Mouse (Mus musculus): ENCODE measurements around the gene AC140267.1. TPM values are rescaled to one million over a fixed set of nuclear protein-coding genes. Genes with fewer than 3 reads are reported as not detected.

Gene AC140267.1
- polyA plus RNA-seq, 1 experiment from 2014 or later = not detected

GRCm38 (mm10) chr15:80233053-80233452 is 2.6 kb upstream of the AC140267.1 start:
- Histone ChIP-seq H3K36me3 (peaks cover 21% of the 10 kb centered on the region; the same call in 1 of the 2 replicates), H3K27me3 (replicated peaks) (no peaks in the 10 kb centered on the region), H3K4me1 (peaks cover 16% of the 10 kb centered on the region), H3K9ac (no peak overlapping the region), H3K27ac (peak overlapping the region; percentile 83), H3K9me3 (no peaks in the 10 kb centered on the region), H3K4me3 (replicated peaks) (no peak overlapping the region), H3K4me2 (peak overlapping the region; percentile 56)
- 65% methylated on average over 4 of the region's 4 CpGs for WGBS
- no peak for ATAC-seq (ENCODE audit: insufficient read depth, low FRiP score, low read depth)

GRCm38 (mm10) chr15:80233733-80234509 is 1.7 kb upstream of the AC140267.1 start, which contains the start of gene Mief1:
Gene Mief1 (plus strand): TSS chr15:80234018.
- Histone ChIP-seq H3K36me3 (peaks cover 29% of the 10 kb centered on the region; the same call in 1 of the 2 replicates), H3K4me1 (peaks cover 16% of the 10 kb centered on the region), H3K9ac (peak within 1 kb of the TSS; percentile 98), H3K4me3 (replicated peaks) (peak within 1 kb of the TSS; percentile 87), H3K27me3 (replicated peaks) (no peaks in the 10 kb centered on the region), H3K27ac (peak within 1 kb of the TSS; percentile 83), H3K4me2 (peak within 1 kb of the TSS; percentile 69), H3K9me3 (no peaks in the 10 kb centered on the region)
- ATAC-seq (ENCODE audit: insufficient read depth, low FRiP score, low read depth) = peak; percentile 97
- WGBS = under 1% methylated on average over 67 of the region's 67 CpGs

- no peak for ATAC-seq (ENCODE audit: insufficient read depth, low FRiP score, low read depth)
- H3K36me3 ChIP-seq = peaks cover 46% of the 10 kb centered on the region
- H3K4me2 ChIP-seq = no peak overlapping the region
- H3K4me1 ChIP-seq = no peaks in the 10 kb centered on the region
- no peak overlapping the region for H3K4me3 ChIP-seq (replicated peaks)
- no peak overlapping the region for H3K27ac ChIP-seq
- no peak overlapping the region for H3K9ac ChIP-seq
- WGBS = 95% methylated on average over 12 of the region's 12 CpGs
- H3K27me3 ChIP-seq (replicated peaks) = no peaks in the 10 kb centered on the region
- H3K9me3 ChIP-seq = no peaks in the 10 kb centered on the region
Measured at GRCm38 (mm10) chr15:80248135-80248534, 12.5 kb downstream of the AC140267.1 start.

GRCm38 (mm10) chr15:80248596-80248995 is 13.0 kb downstream of the AC140267.1 start:
- H3K36me3 ChIP-seq = peaks cover 43% of the 10 kb centered on the region
- no peak overlapping the region for H3K4me2 ChIP-seq
- H3K9me3 ChIP-seq = no peaks in the 10 kb centered on the region
- H3K27ac ChIP-seq = no peak overlapping the region
- no peak for ATAC-seq (ENCODE audit: insufficient read depth, low FRiP score, low read depth)
- H3K4me1 ChIP-seq = no peaks in the 10 kb centered on the region
- 91% methylated on average over 1 of the region's 1 CpGs for WGBS
- no peak overlapping the region for H3K4me3 ChIP-seq (replicated peaks)
- H3K27me3 ChIP-seq (replicated peaks) = no peaks in the 10 kb centered on the region
- no peak overlapping the region for H3K9ac ChIP-seq

- WGBS = 94% methylated on average over 10 of the region's 10 CpGs
- H3K4me1 ChIP-seq = peaks cover 8% of the 10 kb centered on the region
- H3K27ac ChIP-seq = no peak overlapping the region
- H3K9ac ChIP-seq = no peak overlapping the region
- no peaks in the 10 kb centered on the region for H3K9me3 ChIP-seq
- no peak overlapping the region for H3K4me2 ChIP-seq
- H3K4me3 ChIP-seq (replicated peaks) = no peak overlapping the region
- H3K36me3 ChIP-seq = peaks cover 43% of the 10 kb centered on the region
- no peak for ATAC-seq (ENCODE audit: insufficient read depth, low FRiP score, low read depth)
- no peaks in the 10 kb centered on the region for H3K27me3 ChIP-seq (replicated peaks)
Measured at GRCm38 (mm10) chr15:80249672-80250071, 14.0 kb downstream of the AC140267.1 start.

- Histone ChIP-seq H3K9ac (no peak overlapping the region), H3K27me3 (replicated peaks) (no peaks in the 10 kb centered on the region), H3K4me3 (replicated peaks) (no peak overlapping the region), H3K27ac (no peak overlapping the region), H3K4me1 (peaks cover 8% of the 10 kb centered on the region), H3K36me3 (peaks cover 41% of the 10 kb centered on the region), H3K9me3 (no peaks in the 10 kb centered on the region), H3K4me2 (no peak overlapping the region)
- no peak for ATAC-seq (ENCODE audit: insufficient read depth, low FRiP score, low read depth)
- 69% methylated on average over 6 of the region's 6 CpGs for WGBS
Measured at GRCm38 (mm10) chr15:80250586-80250985, 15.0 kb downstream of the AC140267.1 start.

- ATAC-seq (ENCODE audit: insufficient read depth, low FRiP score, low read depth) = no peak
- Histone ChIP-seq H3K9me3 (no peaks in the 10 kb centered on the region), H3K4me1 (peaks cover 26% of the 10 kb centered on the region), H3K27ac (peak overlapping the region; percentile 97), H3K27me3 (replicated peaks) (no peaks in the 10 kb centered on the region), H3K36me3 (peaks cover 38% of the 10 kb centered on the region), H3K4me3 (replicated peaks) (no peak overlapping the region; the same call in 1 of the 2 replicates), H3K9ac (no peak overlapping the region), H3K4me2 (no peak overlapping the region)
- WGBS = 34% methylated on average over 2 of the region's 2 CpGs
Measured at GRCm38 (mm10) chr15:80253530-80253929, 17.9 kb downstream of the AC140267.1 start.

- WGBS = 28% methylated on average over 6 of the region's 6 CpGs
- peak overlapping the region; percentile 21; the same call in 1 of the 2 replicates for H3K9ac ChIP-seq
- H3K4me2 ChIP-seq = peak overlapping the region; percentile 84
- no peaks in the 10 kb centered on the region for H3K27me3 ChIP-seq (replicated peaks)
- H3K36me3 ChIP-seq = peaks cover 32% of the 10 kb centered on the region
- H3K4me3 ChIP-seq (replicated peaks) = peak overlapping the region; percentile 97
- peaks cover 30% of the 10 kb centered on the region for H3K4me1 ChIP-seq
- ATAC-seq (ENCODE audit: insufficient read depth, low FRiP score, low read depth) = no peak
- peak overlapping the region; percentile 97 for H3K27ac ChIP-seq
- no peaks in the 10 kb centered on the region for H3K9me3 ChIP-seq
Measured at GRCm38 (mm10) chr15:80254207-80254606, 18.6 kb downstream of the AC140267.1 start.

- H3K27ac ChIP-seq = peak within 1 kb of the TSS; percentile 97
- no peaks in the 10 kb centered on the region for H3K9me3 ChIP-seq
- peak; percentile 94 for ATAC-seq (ENCODE audit: insufficient read depth, low FRiP score, low read depth)
- peak within 1 kb of the TSS; percentile 84 for H3K4me2 ChIP-seq
- peak within 1 kb of the TSS; percentile 100 for H3K9ac ChIP-seq
- peaks cover 26% of the 10 kb centered on the region for H3K36me3 ChIP-seq
- no peaks in the 10 kb centered on the region for H3K27me3 ChIP-seq (replicated peaks)
- H3K4me3 ChIP-seq (replicated peaks) = peak within 1 kb of the TSS; percentile 97
- H3K4me1 ChIP-seq = peaks cover 31% of the 10 kb centered on the region
- WGBS = under 1% methylated on average over 62 of the region's 62 CpGs
Measured at GRCm38 (mm10) chr15:80254847-80255645, 19.4 kb downstream of the AC140267.1 start, which contains the start of gene Atf4. Gene Atf4 (plus strand): TSS chr15:80255184.

GRCm38 (mm10) chr15:80255646-80256121 is 20.0 kb downstream of the AC140267.1 start:
- Histone ChIP-seq H3K36me3 (peaks cover 25% of the 10 kb centered on the region), H3K4me2 (peak overlapping the region; percentile 84), H3K9ac (peak overlapping the region; percentile 100), H3K4me1 (peaks cover 31% of the 10 kb centered on the region), H3K4me3 (replicated peaks) (peak overlapping the region; percentile 97), H3K27me3 (replicated peaks) (no peaks in the 10 kb centered on the region), H3K9me3 (no peaks in the 10 kb centered on the region), H3K27ac (peak overlapping the region; percentile 97)
- under 1% methylated on average over 48 of the region's 51 CpGs for WGBS
- ATAC-seq (ENCODE audit: insufficient read depth, low FRiP score, low read depth) = peak; percentile 20

- H3K9ac ChIP-seq = peak overlapping the region; percentile 100
- peak overlapping the region; percentile 97 for H3K4me3 ChIP-seq (replicated peaks)
- peaks cover 31% of the 10 kb centered on the region for H3K4me1 ChIP-seq
- WGBS = 6% methylated on average over 16 of the region's 16 CpGs
- no peaks in the 10 kb centered on the region for H3K9me3 ChIP-seq
- no peak for ATAC-seq (ENCODE audit: insufficient read depth, low FRiP score, low read depth)
- H3K27ac ChIP-seq = peak overlapping the region; percentile 97
- peaks cover 23% of the 10 kb centered on the region for H3K36me3 ChIP-seq
- no peaks in the 10 kb centered on the region for H3K27me3 ChIP-seq (replicated peaks)
- peak overlapping the region; percentile 84 for H3K4me2 ChIP-seq
Measured at GRCm38 (mm10) chr15:80256242-80256641, 20.6 kb downstream of the AC140267.1 start.

Data from stomach, embryonic 15.5 days (tissue).